9 mouse cellular contexts compared by ENCODE assay signal in the genomic region with DNA sequence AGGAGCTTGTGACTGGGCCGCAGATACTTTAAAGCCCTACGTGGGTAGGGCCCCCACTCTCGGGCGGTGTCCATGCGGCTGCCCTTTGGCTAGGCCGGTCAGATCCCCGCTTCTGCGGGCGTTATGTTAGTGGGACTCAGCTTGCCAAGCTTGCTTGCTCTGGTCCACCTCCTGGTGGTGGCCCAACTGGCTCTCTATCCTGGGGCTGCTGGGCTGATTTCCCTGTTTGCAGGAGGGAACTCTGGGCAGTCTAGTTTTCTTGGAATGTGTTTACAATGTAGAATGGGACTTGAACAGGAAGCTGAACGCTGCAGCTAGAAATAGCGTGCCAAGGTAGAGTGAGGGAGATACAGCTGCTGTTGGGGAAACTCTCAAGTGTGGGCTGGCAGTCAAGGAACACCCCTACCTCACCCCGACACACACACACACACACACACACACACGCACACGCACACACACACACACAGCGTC. TPM values are rescaled to one million over a fixed set of nuclear protein-coding genes. Genes with fewer than 3 reads are reported as not detected.
A peak's percentile ranks its signal among the peaks of the same experiment; 100 is the strongest.
DNase-seq lines count a peak whose midpoint lies in the region; ATAC-seq and TF ChIP-seq lines count a peak whose summit lies in the region.
"Had no signal": no experiment of that assay in that cellular context is flagged by ENCODE, and none has a peak within 500 bp of the region (broad histone marks: within the 10 kb centered on the region; RNA-seq: fewer than 3 reads in every experiment).

No protein-coding gene starts in this region.

- no peak for DNase-seq in testis, postnatal 10 days (ENCODE audit: low spot score)
- peak; percentile 78 for DNase-seq in forebrain, embryonic 11.5 days (ENCODE audit: low spot score)
- peak; percentile 72 for DNase-seq in kidney, postnatal 10 days

- peak overlapping the region; percentile 76 for H3K4me2 ChIP-seq in forebrain, embryonic 11.5 days (ENCODE audit: low read depth, low read length, severe bottlenecking)
- peak overlapping the region; percentile 88 for H3K4me2 ChIP-seq in heart, embryonic 15.5 days
- peak overlapping the region; percentile 65 for H3K4me2 ChIP-seq in liver, embryonic 16.5 days (ENCODE audit: low read depth, low read length)
- peak overlapping the region; percentile 74 for H3K4me2 ChIP-seq in neural tube, embryonic 13.5 days

- ATAC-seq in forebrain, embryonic 11.5 days (replicated peaks; ENCODE audit: low FRiP score): peak; percentile 60
- peak; percentile 60 for ATAC-seq in heart, embryonic 15.5 days (replicated peaks; ENCODE audit: insufficient number of reproducible peaks, insufficient read depth, low FRiP score, low read depth)
- ATAC-seq in liver, embryonic 16.5 days (ENCODE audit: low read depth): no peak
- peak; percentile 76 for ATAC-seq in neural tube, embryonic 13.5 days (ENCODE audit: low read depth)
- ATAC-seq in erythroid progenitor cell, adult 5-6 weeks (replicated peaks; ENCODE audit: low FRiP score, poor library complexity, severe bottlenecking): no peak

- TF ChIP-seq CTCF in testis, adult 2 months (IDR thresholded peaks at IDR 0.05; ENCODE audit: control insufficient read depth, insufficient read depth, insufficient replicate concordance, low read depth, low read length): no peak

- no peaks in the 10 kb centered on the region for H3K36me3 ChIP-seq in testis, adult 2 months (ENCODE audit: control insufficient read depth, insufficient read depth, low read length)
- no peaks in the 10 kb centered on the region for H3K36me3 ChIP-seq in forebrain, embryonic 11.5 days (ENCODE audit: control insufficient read depth, insufficient read depth, low read length)
- no peaks in the 10 kb centered on the region for H3K36me3 ChIP-seq in heart, embryonic 15.5 days
- no peaks in the 10 kb centered on the region for H3K36me3 ChIP-seq in liver, embryonic 16.5 days (ENCODE audit: control insufficient read depth, insufficient read depth)
- no peaks in the 10 kb centered on the region for H3K36me3 ChIP-seq in neural tube, embryonic 13.5 days
- H3K36me3 ChIP-seq: G1E had no signal

- peak overlapping the region; percentile 63 for H3K4me3 ChIP-seq in testis, adult 2 months (ENCODE audit: control insufficient read depth, low read depth, low read length)
- H3K4me3 ChIP-seq in forebrain, embryonic 11.5 days (ENCODE audit: low read depth, low read length): peak overlapping the region; percentile 64
- peak overlapping the region; percentile 70 for H3K4me3 ChIP-seq in heart, embryonic 15.5 days
- H3K4me3 ChIP-seq in liver, embryonic 16.5 days (ENCODE audit: low read depth, low read length): peak overlapping the region; percentile 57
- H3K4me3 ChIP-seq in neural tube, embryonic 13.5 days: peak overlapping the region; percentile 57

- H3K4me1 ChIP-seq in testis, adult 2 months (ENCODE audit: control insufficient read depth, insufficient read depth, low read length): peaks cover 9% of the 10 kb centered on the region
- H3K4me1 ChIP-seq in forebrain, embryonic 11.5 days (replicated peaks; ENCODE audit: control insufficient read depth, insufficient read depth, low read length): no peaks in the 10 kb centered on the region
- peaks cover 17% of the 10 kb centered on the region for H3K4me1 ChIP-seq in heart, embryonic 15.5 days (replicated peaks)
- H3K4me1 ChIP-seq in liver, embryonic 16.5 days (ENCODE audit: control insufficient read depth, low read depth, low read length): no peaks in the 10 kb centered on the region
- peaks cover 31% of the 10 kb centered on the region for H3K4me1 ChIP-seq in neural tube, embryonic 13.5 days (replicated peaks)

- TF ChIP-seq POLR2A in testis, adult 2 months (IDR thresholded peaks at IDR 0.05; ENCODE audit: control insufficient read depth, low read depth, low read length): no peak

- WGBS in forebrain, embryonic 11.5 days: 8% methylated on average over 15 of the region's 15 CpGs
- WGBS in heart, embryonic 15.5 days: 7% methylated on average over 15 of the region's 15 CpGs
- WGBS in liver, embryonic 16.5 days (ENCODE audit: insufficient replicate concordance): 7% methylated on average over 15 of the region's 15 CpGs
- WGBS in neural tube, embryonic 13.5 days: 8% methylated on average over 15 of the region's 15 CpGs

- no peaks in the 10 kb centered on the region; the same call in 1 of the 2 replicates for H3K27me3 ChIP-seq in testis, adult 2 months (ENCODE audit: control insufficient read depth, insufficient read depth, low read length)
- no peaks in the 10 kb centered on the region for H3K27me3 ChIP-seq in forebrain, embryonic 11.5 days (ENCODE audit: control insufficient read depth, insufficient read depth, low read length)
- H3K27me3 ChIP-seq in heart, embryonic 15.5 days: no peaks in the 10 kb centered on the region
- H3K27me3 ChIP-seq in liver, embryonic 16.5 days (ENCODE audit: control insufficient read depth, insufficient read depth, low read depth, low read length): peaks cover 10% of the 10 kb centered on the region
- no peaks in the 10 kb centered on the region for H3K27me3 ChIP-seq in neural tube, embryonic 13.5 days

- peak overlapping the region; percentile 81 for H3K9ac ChIP-seq in forebrain, embryonic 11.5 days (ENCODE audit: low read length)
- peak overlapping the region; percentile 83 for H3K9ac ChIP-seq in heart, embryonic 15.5 days
- H3K9ac ChIP-seq in liver, embryonic 16.5 days (ENCODE audit: low read depth, low read length): no peak overlapping the region
- H3K9ac ChIP-seq in neural tube, embryonic 13.5 days: peak overlapping the region; percentile 74

- H3K27ac ChIP-seq in testis, adult 2 months (ENCODE audit: control insufficient read depth, insufficient read depth, low read depth, low read length): no peak overlapping the region; the same call in none of the 2 replicates
- peak overlapping the region; percentile 72 for H3K27ac ChIP-seq in forebrain, embryonic 11.5 days (ENCODE audit: low read depth, low read length)
- peak overlapping the region; percentile 86 for H3K27ac ChIP-seq in heart, embryonic 15.5 days
- H3K27ac ChIP-seq in liver, embryonic 16.5 days (ENCODE audit: low read length): no peak overlapping the region
- peak overlapping the region; percentile 57 for H3K27ac ChIP-seq in neural tube, embryonic 13.5 days (replicated peaks)

- H3K9me3 ChIP-seq in forebrain, embryonic 11.5 days (ENCODE audit: control insufficient read depth, low read length): no peaks in the 10 kb centered on the region
- H3K9me3 ChIP-seq in heart, embryonic 15.5 days (replicated peaks): no peaks in the 10 kb centered on the region
- H3K9me3 ChIP-seq in liver, embryonic 16.5 days (replicated peaks; ENCODE audit: control insufficient read depth, low read length): no peaks in the 10 kb centered on the region
- no peaks in the 10 kb centered on the region for H3K9me3 ChIP-seq in neural tube, embryonic 13.5 days
- H3K9me3 ChIP-seq: G1E had no signal

RNA-seq across cellular contexts. Expression of a gene that starts 1.1 kb away (rescaled TPM):
- 0.17 and 0.21 TPM in 2 replicates for polyA plus RNA-seq in testis, adult 2 months (2012; rRNA removed)
- polyA plus RNA-seq in forebrain, embryonic 11.5 days (2014; fragmentation: Nextera tagmentation; extraction: Ambion mirVana): 26.5 and 31.2 TPM in 2 replicates
- polyA plus RNA-seq in heart, embryonic 15.5 days (2015; fragmentation: Nextera tagmentation; extraction: Ambion mirVana): 11.4 and 12.7 TPM in 2 replicates
- polyA plus RNA-seq in liver, embryonic 16.5 days (2015; fragmentation: Nextera tagmentation; extraction: Ambion mirVana): 0.71 and 0.77 TPM in 2 replicates
- 9.7 and 10.8 TPM in 2 replicates for polyA plus RNA-seq in neural tube, embryonic 13.5 days (2015; fragmentation: Nextera tagmentation; extraction: Ambion mirVana)
- not detected in 2 replicates for total RNA-seq in erythroid progenitor cell, adult 5-6 weeks (2015; ENCODE audit: low replicate concordance)
- total RNA-seq in erythroid progenitor cell, adult 5-6 weeks (2017; ENCODE audit: low replicate concordance): not detected in 2 replicates
- total RNA-seq: G1E had no signal
- polyA plus RNA-seq: G1E had no signal

Comparison
In these comparisons a context has a peak if more than half of its experiments do, and no peak if none do; other contexts are left out.
1. H3K27ac ChIP-seq: peak in forebrain, embryonic 11.5 days (single experiment), heart, embryonic 15.5 days (single experiment) and neural tube, embryonic 13.5 days (single experiment); none in testis, adult 2 months (single experiment) and liver, embryonic 16.5 days (single experiment).
2. ATAC-seq: peak in forebrain, embryonic 11.5 days (single experiment), heart, embryonic 15.5 days (single experiment) and neural tube, embryonic 13.5 days (single experiment); none in liver, embryonic 16.5 days (single experiment) and erythroid progenitor cell, adult 5-6 weeks (single experiment).
3. Peak in every context shown above with its lines, with median percentiles within 50 percentile points of each other: H3K4me3 ChIP-seq and H3K4me2 ChIP-seq.